Mouse (Mus musculus): Measurements from ENCODE around the gene Hnrnpa3.

GRCm38 (mm10) chr2:75636261-75637054 is 22.6 kb upstream of the Hnrnpa3 start:
- TF ChIP-seq GATA1 (IDR thresholded peaks at IDR 0.05; ENCODE audit: borderline replicate concordance, low read length) (no peak), FLI1 (IDR thresholded peaks at IDR 0.05; ENCODE audit: low read length) (no peak)

Measured in megakaryocyte, embryonic 14.5 days (primary cell).